Mouse (Mus musculus) myocyte (in vitro differentiated cells): Measurements from ENCODE around the gene Galr3. TPM values are rescaled to one million over a fixed set of nuclear protein-coding genes. Genes with fewer than 3 reads are reported as not detected.

Experiments used
- H3K27me3 ChIP-seq: one replicate; pipeline ENCODE4 v1.6.1; 2011; ENCODE audit not compliant: control insufficient read depth, insufficient read depth, insufficient read length
- H3K36me3 ChIP-seq: one replicate; pipeline ENCODE4 v1.6.1; 2011; ENCODE audit not compliant: control insufficient read depth, insufficient read depth
- H3K4me2 ChIP-seq: one replicate; pipeline ENCODE4 v1.6.1; 2011; ENCODE audit warnings: low read depth, control low read depth
- H3K4me3 ChIP-seq: one replicate; pipeline ENCODE4 v1.5.1; 2011; ENCODE audit warnings: mild to moderate bottlenecking, control low read depth, moderate library complexity
- H3K79me2 ChIP-seq: one replicate; pipeline ENCODE4 v1.6.1; 2011; ENCODE audit not compliant: control insufficient read depth, insufficient read depth
- H3ac ChIP-seq: one replicate; pipeline ENCODE4 v1.6.1; 2011; ENCODE audit not compliant: control insufficient read depth, insufficient read length
- CEBPB ChIP-seq: IDR thresholded peaks from 2 replicates; pipeline ENCODE4 v1.6.1; 2011; ENCODE audit warnings: mild to moderate bottlenecking, moderate library complexity; ENCODE audit not compliant: poor library complexity, insufficient read depth, severe bottlenecking
- E2F4 ChIP-seq: IDR thresholded peaks from one replicate; pipeline ENCODE4 v1.6.1; 2011; ENCODE audit warnings: mild to moderate bottlenecking, control low read depth, moderate library complexity; ENCODE audit not compliant: insufficient read depth
- MAX ChIP-seq: IDR thresholded peaks from one replicate; pipeline ENCODE4 v1.6.1; 2011; ENCODE audit warnings: low read depth, mild to moderate bottlenecking, control low read depth
- MYOD1 ChIP-seq, 3 experiments: IDR thresholded peaks; one replicate each; pipeline ENCODE4 v1.6.1; 2011; ENCODE audit warnings: control low read depth in 2 of 3, low read depth in 2 of 3, mild to moderate bottlenecking in 2 of 3, moderate library complexity in 1 of 3; ENCODE audit not compliant: insufficient read length in 2 of 3, control insufficient read depth in 1 of 3
- MYOG ChIP-seq, 3 experiments: IDR thresholded peaks; one replicate each; pipeline ENCODE4 v1.6.1; 2011; ENCODE audit warnings: control low read depth in 2 of 3, low read depth in 2 of 3, mild to moderate bottlenecking in 2 of 3; ENCODE audit not compliant: insufficient read length in 2 of 3, control insufficient read depth in 1 of 3, insufficient read depth in 1 of 3
- POLR2A ChIP-seq: IDR thresholded peaks from one replicate; pipeline ENCODE4 v1.6.1; 2011; ENCODE audit warnings: low read depth, mild to moderate bottlenecking, control low read depth, moderate library complexity; ENCODE audit not compliant: insufficient read length
- POLR2AphosphoS2 ChIP-seq: IDR thresholded peaks from one replicate; pipeline ENCODE4 v1.6.1; 2011; ENCODE audit warnings: low read depth, control low read depth; ENCODE audit not compliant: insufficient read length
- REST ChIP-seq: IDR thresholded peaks from one replicate; pipeline ENCODE4 v1.6.1; 2011; ENCODE audit warnings: mild to moderate bottlenecking, control low read depth, moderate library complexity; ENCODE audit not compliant: insufficient read depth, insufficient read length
- SRF ChIP-seq: IDR thresholded peaks from one replicate; pipeline ENCODE4 v1.6.1; 2011; ENCODE audit warnings: low read depth; ENCODE audit not compliant: control insufficient read depth, insufficient read length
- TCF12 ChIP-seq: IDR thresholded peaks from one replicate; pipeline ENCODE4 v1.6.1; 2011; ENCODE audit warnings: mild to moderate bottlenecking, control low read depth; ENCODE audit not compliant: poor library complexity, insufficient read depth, severe bottlenecking
- TCF3 ChIP-seq: IDR thresholded peaks from one replicate; pipeline ENCODE4 v1.6.1; 2011; ENCODE audit warnings: low read depth, control low read depth; ENCODE audit not compliant: insufficient read length
- USF1 ChIP-seq: IDR thresholded peaks from one replicate; pipeline ENCODE4 v1.6.1; 2011; ENCODE audit warnings: low read depth, mild to moderate bottlenecking, control low read depth, moderate library complexity
- polyA plus RNA-seq: library from polyadenylated mRNA; unstranded; fragments of >200 nt; fragmentation: generic; extraction: Trizol; gene quantifications from one replicate; pipeline ENCODE4 v1.2.1, GENCODE M21; 2012; ENCODE audit warnings: missing spikeins

Galr3 gene
- polyA plus RNA-seq, 1 experiment, result 0.44 TPM

DNA sequence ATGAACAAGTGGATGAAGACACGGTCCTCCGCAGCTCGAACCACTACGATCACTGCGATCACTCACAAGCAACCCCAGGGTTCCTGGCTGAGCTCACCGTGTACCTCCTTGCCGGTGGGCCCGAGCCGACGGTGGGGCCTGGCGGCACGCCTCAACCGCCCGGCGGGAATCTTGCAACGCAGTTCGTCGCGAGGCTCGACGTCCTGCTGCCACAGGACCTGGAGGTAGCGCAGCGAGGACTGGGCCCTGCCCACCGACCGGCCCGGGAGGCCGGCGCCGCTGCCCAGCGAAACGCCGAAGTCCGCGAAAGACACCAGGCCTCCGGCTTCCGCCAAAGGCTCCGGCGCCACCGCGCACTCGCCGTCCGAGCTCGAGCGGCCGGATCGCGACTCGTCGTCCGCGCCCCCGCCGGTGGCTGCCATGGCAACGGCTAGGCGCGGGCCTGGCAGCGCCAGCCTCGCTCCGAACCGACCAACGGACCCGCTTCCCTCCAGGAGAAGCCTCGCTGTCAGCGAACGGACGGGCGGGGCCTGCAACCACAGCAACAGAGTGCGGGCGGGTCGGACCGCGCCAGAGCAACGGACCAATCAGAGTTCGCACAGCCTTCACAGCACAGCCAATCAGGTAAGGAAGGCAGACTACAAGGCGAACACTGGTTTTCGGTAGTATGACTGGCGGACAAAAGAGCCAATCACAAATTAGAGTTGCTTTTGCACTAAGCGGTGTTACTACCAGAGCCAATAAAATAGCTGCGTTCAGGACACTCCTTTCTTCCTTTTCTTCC is 20.9 kb downstream of the Galr3 start, which contains the start of gene Ankrd54:
Gene Ankrd54, minus strand, starts transcription at position 518 of the 784 bp plus-strand sequence.
- Histone ChIP-seq H3K4me2 (peak within 1 kb of the TSS; percentile 90), H3K79me2 (peaks cover 9% of the 10 kb centered on the region), H3K36me3 (peaks cover 28% of the 10 kb centered on the region), H3K4me3 (peak within 1 kb of the TSS; percentile 44), H3K27me3 (no peaks in the 10 kb centered on the region), H3ac (peak within 1 kb of the TSS; percentile 21)
- TF ChIP-seq MYOG (IDR thresholded peaks at IDR 0.05; ENCODE audit: control insufficient read depth in 1 of 3, insufficient read depth in 1 of 3, insufficient read length in 2 of 3, low read depth in 2 of 3), result peak in 1 of 3 experiments; percentile 25
- TF ChIP-seq POLR2AphosphoS2, result peak; percentile 96
- TF ChIP-seq E2F4, result peak; percentile 67
- TF ChIP-seq SRF, result no peak
- TF ChIP-seq MYOD1 (IDR thresholded peaks at IDR 0.05; ENCODE audit: control insufficient read depth in 1 of 3, insufficient read length in 2 of 3, low read depth in 2 of 3), result no peak
- TF ChIP-seq TCF12, result no peak
- TF ChIP-seq POLR2A, result peak; percentile 98

DNA sequence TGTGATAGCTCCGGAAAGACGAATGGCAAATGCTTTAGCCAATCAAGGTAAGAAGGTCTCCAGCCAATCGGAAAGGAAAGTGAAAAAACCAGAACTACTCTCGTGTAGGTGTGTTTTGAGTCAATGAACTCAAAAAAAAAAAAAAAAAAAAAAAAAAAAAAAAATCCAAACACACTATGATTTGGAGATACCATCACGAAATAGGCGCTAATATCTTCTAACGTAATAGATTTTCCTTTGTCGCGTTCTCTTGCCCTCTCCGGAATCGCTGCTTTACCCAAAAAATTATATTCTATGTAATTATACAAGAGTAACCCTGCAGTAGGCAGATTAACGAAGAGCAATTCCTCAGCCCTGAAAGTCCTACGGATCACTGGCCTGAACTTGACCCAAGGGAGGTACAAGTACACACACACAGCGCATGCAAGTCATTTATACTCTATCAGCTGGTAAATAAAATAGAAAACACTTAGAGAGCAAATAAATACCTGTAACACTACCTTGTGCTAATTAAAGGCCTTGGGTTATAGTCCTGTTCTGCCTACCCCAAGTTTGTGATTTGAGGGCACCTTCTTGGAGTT is 21.6 kb downstream of the Galr3 start:
- peaks cover 21% of the 10 kb centered on the region for H3K36me3 ChIP-seq
- peaks cover 7% of the 10 kb centered on the region for H3K27me3 ChIP-seq
- peak overlapping the region; percentile 90 for H3K4me2 ChIP-seq
- H3ac ChIP-seq, result peak overlapping the region; percentile 21
- TF ChIP-seq E2F4, result no peak
- TF ChIP-seq MYOD1 (IDR thresholded peaks at IDR 0.05; ENCODE audit: control insufficient read depth in 1 of 3, insufficient read length in 2 of 3, low read depth in 2 of 3), result no peak
- no peak for TF ChIP-seq TCF3
- TF ChIP-seq REST, result no peak
- no peak for TF ChIP-seq CEBPB
- no peak for TF ChIP-seq SRF
- peak overlapping the region; percentile 44 for H3K4me3 ChIP-seq
- H3K79me2 ChIP-seq, result peaks cover 9% of the 10 kb centered on the region

DNA sequence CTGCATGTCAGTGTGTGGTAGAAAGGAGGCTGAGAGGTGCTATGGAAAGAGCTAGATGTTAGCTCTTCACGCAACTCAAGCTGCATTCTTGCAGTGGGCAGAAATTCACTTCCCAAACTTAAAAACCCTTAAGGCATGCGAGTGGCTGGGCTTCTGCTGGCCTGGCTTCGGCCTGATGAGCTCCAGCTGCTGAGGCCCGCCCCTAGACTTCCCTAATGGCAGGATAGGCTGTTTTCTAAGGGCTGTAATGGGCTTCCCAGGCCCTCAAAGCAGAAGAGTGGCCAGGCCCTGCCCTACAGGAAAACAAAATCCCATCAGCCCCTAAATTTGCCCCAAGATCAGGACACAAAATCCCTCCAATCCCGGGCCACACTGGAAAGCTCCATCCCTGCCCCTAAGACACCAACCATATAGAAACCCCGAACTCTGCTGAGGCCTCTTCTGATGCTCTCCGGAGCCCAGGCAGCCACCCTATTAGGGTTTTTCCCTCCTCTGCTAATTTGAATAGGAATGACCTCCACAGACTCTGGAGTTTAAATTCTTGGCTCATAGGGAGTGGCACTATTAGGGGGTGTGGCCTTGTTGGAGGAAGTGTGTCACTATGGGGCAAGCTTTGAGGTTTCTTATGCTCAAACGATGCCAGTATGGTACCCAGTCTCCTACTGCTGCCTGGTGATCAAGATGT is 23.5 kb downstream of the Galr3 start:
- no peak overlapping the region for H3ac ChIP-seq
- TF ChIP-seq MAX (no peak), E2F4 (no peak), TCF12 (no peak), SRF (no peak), POLR2A (no peak), REST (no peak), TCF3 (no peak), CEBPB (no peak), USF1 (no peak), POLR2AphosphoS2 (no peak), MYOG (IDR thresholded peaks at IDR 0.05; ENCODE audit: control insufficient read depth in 1 of 3, insufficient read depth in 1 of 3, insufficient read length in 2 of 3, low read depth in 2 of 3) (no peak), MYOD1 (IDR thresholded peaks at IDR 0.05; ENCODE audit: control insufficient read depth in 1 of 3, insufficient read length in 2 of 3, low read depth in 2 of 3) (no peak)
- peaks cover 14% of the 10 kb centered on the region for H3K27me3 ChIP-seq
- H3K4me3 ChIP-seq, result no peak overlapping the region
- H3K36me3 ChIP-seq, result peaks cover 2% of the 10 kb centered on the region
- H3K79me2 ChIP-seq, result peaks cover 9% of the 10 kb centered on the region
- no peak overlapping the region for H3K4me2 ChIP-seq

DNA sequence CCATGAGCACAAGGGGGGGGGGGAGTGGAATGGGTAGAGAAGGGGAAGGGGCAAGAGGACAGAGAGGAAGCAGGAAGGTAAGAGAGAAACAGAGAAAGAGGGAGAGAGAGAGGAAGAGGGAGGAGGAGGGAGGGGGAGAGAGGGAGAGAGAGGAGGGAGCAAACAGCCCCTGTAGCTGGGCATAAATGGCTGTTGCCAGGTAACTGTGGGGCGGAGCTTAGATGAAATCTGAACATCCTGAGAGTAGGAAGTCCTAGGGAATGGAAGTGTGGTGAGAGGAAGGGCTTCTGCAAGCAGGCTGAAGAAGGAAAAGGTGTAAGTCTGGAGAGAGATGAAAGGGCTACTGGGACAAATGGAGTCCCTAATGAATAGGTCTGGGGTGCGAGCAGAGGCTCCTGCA is 24.6 kb downstream of the Galr3 start:
- TF ChIP-seq POLR2AphosphoS2, result no peak
- TF ChIP-seq CEBPB, result no peak
- no peak for TF ChIP-seq POLR2A
- TF ChIP-seq MYOD1 (IDR thresholded peaks at IDR 0.05; ENCODE audit: control insufficient read depth in 1 of 3, insufficient read length in 2 of 3, low read depth in 2 of 3), result no peak
- TF ChIP-seq REST, result no peak
- no peak for TF ChIP-seq TCF3
- no peak for TF ChIP-seq SRF
- TF ChIP-seq MYOG (IDR thresholded peaks at IDR 0.05; ENCODE audit: control insufficient read depth in 1 of 3, insufficient read depth in 1 of 3, insufficient read length in 2 of 3, low read depth in 2 of 3), result no peak
- no peak for TF ChIP-seq E2F4
- TF ChIP-seq TCF12, result no peak
- no peak for TF ChIP-seq USF1
- TF ChIP-seq MAX, result no peak
- Histone ChIP-seq H3K36me3 (no peaks in the 10 kb centered on the region), H3K27me3 (peaks cover 14% of the 10 kb centered on the region), H3ac (no peak overlapping the region), H3K4me3 (no peak overlapping the region), H3K4me2 (no peak overlapping the region), H3K79me2 (peaks cover 9% of the 10 kb centered on the region)
